Mouse (Mus musculus): ENCODE measurements around the gene Zfp94.

GRCm38 (mm10) chr7:24270288-24270672, 46.2 kb downstream of the Zfp94 start, which contains the start of gene Zfp93:
- TF ChIP-seq CTCF (conservative IDR thresholded peaks at IDR 0.05; ENCODE audit: low read length) (no peak), NANOG (IDR thresholded peaks at IDR 0.05; ENCODE audit: borderline replicate concordance, low read length) (no peak), POU5F1 (IDR thresholded peaks at IDR 0.05; ENCODE audit: borderline replicate concordance, low read length) (no peak)
